Mouse (Mus musculus): Measurements from ENCODE around the gene Eftud2.

GRCm38 (mm10) chr11:102902107-102902506 lies 21.3 kb upstream of the Eftud2 start:
- no peak for TF ChIP-seq CTCF (IDR thresholded peaks at IDR 0.05; ENCODE audit: low read depth)
- no peak for TF ChIP-seq EP300 (IDR thresholded peaks at IDR 0.05; ENCODE audit: low read depth)

Data from heart, postnatal 0 days (tissue).